Mouse (Mus musculus): ENCODE measurements around the gene Lrrc74a. TPM values are rescaled to one million over a fixed set of nuclear protein-coding genes. Genes with fewer than 3 reads are reported as not detected.

Gene Lrrc74a
- total and polyA plus RNA-seq, 3 experiments, result not detected

- H3K27me3 ChIP-seq (replicated peaks), result peaks cover 7% of the 10 kb centered on the region
- no peaks in the 10 kb centered on the region for H3K36me3 ChIP-seq (replicated peaks in 1 of 2; ENCODE audit: control insufficient read depth in 1 of 2, insufficient read depth in 1 of 2, low read length in 1 of 2)
- TF ChIP-seq IRF4 (IDR thresholded peaks at IDR 0.05; ENCODE audit: low read depth, low read length) (no peak), BHLHE40 (IDR thresholded peaks at IDR 0.05; ENCODE audit: low read depth, low read length) (no peak), TCF12 (IDR thresholded peaks at IDR 0.05; ENCODE audit: low read depth, low read length) (no peak), TBP (conservative IDR thresholded peaks at IDR 0.05; ENCODE audit: low read depth, low read length) (no peak), ZC3H11A (IDR thresholded peaks at IDR 0.05; ENCODE audit: low read depth, low read length) (no peak), POLR2AphosphoS2 (IDR thresholded peaks at IDR 0.05; ENCODE audit: low read depth, low read length) (no peak), CHD2 (IDR thresholded peaks at IDR 0.05; ENCODE audit: low read length) (no peak), UBTF (IDR thresholded peaks at IDR 0.05; ENCODE audit: low read depth, low read length) (no peak), HCFC1 (IDR thresholded peaks at IDR 0.05; ENCODE audit: low read depth, low read length) (no peak)
- DNase-seq (ENCODE audit: extremely low read depth), result no peak
- H3K9ac ChIP-seq (ENCODE audit: insufficient read depth, low read depth), result no peak overlapping the region
- dilution Hi-C loops (cut with MboI; ENCODE audit: extremely low pct_ligation_motif_present, extremely low pct_unique_long_range_greater_than_20kb, low sequenced_read_pairs), result no loop called here
- no peak overlapping the region for H3K4me2 ChIP-seq (ENCODE audit: insufficient read depth, low read depth, poor library complexity, severe bottlenecking)
- peaks cover 0 to 12% of the 10 kb centered on the region in 2 experiments; a peak in 2 of 4 replicates for H3K4me1 ChIP-seq (ENCODE audit: control insufficient read depth in 1 of 2, insufficient read depth in 2 of 2)
- H3K27ac ChIP-seq (ENCODE audit: insufficient read depth, low read depth), result no peak overlapping the region
- in situ Hi-C loops (cut with MboI; ENCODE audit: low pct_ligation_motif_present, low pct_unique_long_range_greater_than_20kb, low sequenced_read_pairs), result no loop called here
- no peaks in the 10 kb centered on the region for H3K79me2 ChIP-seq (replicated peaks; ENCODE audit: control insufficient read depth, extremely low read depth, insufficient read depth, poor library complexity, severe bottlenecking)
- H3K9me3 ChIP-seq (replicated peaks; ENCODE audit: low read length), result no peaks in the 10 kb centered on the region
- H3K4me3 ChIP-seq (replicated peaks in 1 of 3; ENCODE audit: low read depth in 2 of 3, low read length in 2 of 3, poor library complexity in 1 of 3), result no peak overlapping the region
These were observed 32.3 kb downstream of the Lrrc74a start for GRCm38 (mm10) chr12:86766467-86766866.

- Histone ChIP-seq H3K9ac (ENCODE audit: insufficient read depth, low read depth) (no peak overlapping the region), H3K4me2 (ENCODE audit: insufficient read depth, low read depth, poor library complexity, severe bottlenecking) (no peak overlapping the region), H3K4me1 (ENCODE audit: control insufficient read depth in 1 of 2, insufficient read depth in 2 of 2) (peaks cover 5 to 20% of the 10 kb centered on the region in 2 experiments; a peak in 2 of 4 replicates), H3K9me3 (replicated peaks; ENCODE audit: low read length) (no peaks in the 10 kb centered on the region), H3K4me3 (replicated peaks in 1 of 3; ENCODE audit: low read depth in 2 of 3, low read length in 2 of 3, poor library complexity in 1 of 3) (no peak overlapping the region), H3K79me2 (replicated peaks; ENCODE audit: control insufficient read depth, extremely low read depth, insufficient read depth, poor library complexity, severe bottlenecking) (no peaks in the 10 kb centered on the region), H3K36me3 (replicated peaks in 1 of 2; ENCODE audit: control insufficient read depth in 1 of 2, insufficient read depth in 1 of 2, low read length in 1 of 2) (no peaks in the 10 kb centered on the region), H3K27me3 (replicated peaks) (peaks cover 1% of the 10 kb centered on the region), H3K27ac (ENCODE audit: insufficient read depth, low read depth) (no peak overlapping the region)
- DNase-seq (ENCODE audit: extremely low read depth), result peak; percentile 54
- in situ Hi-C loops (cut with MboI; ENCODE audit: low pct_ligation_motif_present, low pct_unique_long_range_greater_than_20kb, low sequenced_read_pairs), result no loop called here
- dilution Hi-C loops (cut with MboI; ENCODE audit: extremely low pct_ligation_motif_present, extremely low pct_unique_long_range_greater_than_20kb, low sequenced_read_pairs), result no loop called here
- no peak for TF ChIP-seq ZMIZ1 (IDR thresholded peaks at IDR 0.05; ENCODE audit: low read depth, low read length)
- no peak for TF ChIP-seq NELFE (IDR thresholded peaks at IDR 0.05; ENCODE audit: low read depth, low read length)
- TF ChIP-seq CTCF (conservative IDR thresholded peaks at IDR 0.05 in 1 of 2, IDR thresholded peaks at IDR 0.05 in 1 of 2; ENCODE audit: low read depth in 2 of 2, low read length in 2 of 2), result peak; percentile 66 to 86
- no peak for TF ChIP-seq POLR2A (IDR thresholded peaks at IDR 0.05; ENCODE audit: low read depth, low read length)
- no peak for TF ChIP-seq MXI1 (IDR thresholded peaks at IDR 0.05; ENCODE audit: low read depth, low read length)
- no peak for TF ChIP-seq CHD1 (IDR thresholded peaks at IDR 0.05; ENCODE audit: low read depth, low read length)
- TF ChIP-seq MAFK (IDR thresholded peaks at IDR 0.05; ENCODE audit: insufficient replicate concordance, low read length), result no peak
- TF ChIP-seq E2F4 (IDR thresholded peaks at IDR 0.05; ENCODE audit: insufficient replicate concordance, low read depth, low read length), result no peak
- TF ChIP-seq IRF4 (IDR thresholded peaks at IDR 0.05; ENCODE audit: low read depth, low read length), result no peak
- peak; percentile 72 for TF ChIP-seq SMC3 (IDR thresholded peaks at IDR 0.05; ENCODE audit: low read depth, low read length)
- no peak for TF ChIP-seq TCF12 (IDR thresholded peaks at IDR 0.05; ENCODE audit: low read depth, low read length)
- no peak for TF ChIP-seq UBTF (IDR thresholded peaks at IDR 0.05; ENCODE audit: low read depth, low read length)
- TF ChIP-seq JUND (conservative IDR thresholded peaks at IDR 0.05; ENCODE audit: low read depth, low read length), result no peak
- TF ChIP-seq JUN (IDR thresholded peaks at IDR 0.05; ENCODE audit: insufficient read depth, low read depth, low read length), result no peak
- peak; percentile 82 for TF ChIP-seq RAD21 (IDR thresholded peaks at IDR 0.05; ENCODE audit: low read depth, low read length)
- TF ChIP-seq PAX5 (IDR thresholded peaks at IDR 0.05; ENCODE audit: low read length), result no peak
- TF ChIP-seq ZC3H11A (IDR thresholded peaks at IDR 0.05; ENCODE audit: low read depth, low read length), result 0 out of 2 replicates have a peak, but pooled peaks have one; percentile 7
- TF ChIP-seq ELF1 (IDR thresholded peaks at IDR 0.05; ENCODE audit: low read depth, low read length), result no peak
- no peak for TF ChIP-seq USF1 (IDR thresholded peaks at IDR 0.05; ENCODE audit: low read depth, low read length)
- no peak for TF ChIP-seq BHLHE40 (IDR thresholded peaks at IDR 0.05; ENCODE audit: low read depth, low read length)
- no peak for TF ChIP-seq MYC (IDR thresholded peaks at IDR 0.05; ENCODE audit: low read depth, low read length)
- no peak for TF ChIP-seq MAZ (IDR thresholded peaks at IDR 0.05; ENCODE audit: low read depth, low read length)
- no peak for TF ChIP-seq NRF1 (IDR thresholded peaks at IDR 0.05; ENCODE audit: low read depth, low read length)
- TF ChIP-seq USF2 (conservative IDR thresholded peaks at IDR 0.05; ENCODE audit: low read depth, low read length), result no peak
- no peak for TF ChIP-seq EP300 (IDR thresholded peaks at IDR 0.05; ENCODE audit: low read length)
These were observed 33.9 kb downstream of the Lrrc74a start for GRCm38 (mm10) chr12:86767868-86768631.

Measured in CH12.LX (cell line).